Mouse (Mus musculus) skeletal muscle tissue, adult 2 months (tissue): ENCODE results near the gene Phldb2.

Experiments used
- DNase-seq: peaks from one replicate; pipeline ENCODE4 v3.0.0-alpha.2; 2012; ENCODE audit warnings: low read depth, low spot score

The Phldb2 gene

DNA sequence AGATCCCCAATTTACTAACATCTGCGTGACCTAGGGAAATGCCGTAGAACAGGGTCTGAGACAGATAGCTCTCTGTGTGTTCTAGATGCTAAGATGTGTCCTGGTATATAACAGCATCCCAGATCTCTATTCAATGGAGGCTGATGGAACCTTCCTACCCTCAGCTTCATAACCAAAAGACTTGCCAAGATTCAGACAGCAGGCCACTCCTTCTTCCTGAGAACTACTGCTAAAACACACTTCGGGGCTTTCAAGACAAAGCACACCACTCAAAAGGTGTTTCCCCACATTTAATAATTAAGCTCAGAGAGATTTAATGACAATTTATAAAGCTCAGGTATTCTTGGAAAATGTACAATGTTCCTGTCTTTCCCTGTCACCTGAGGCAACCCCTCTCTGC is 111.6 kb downstream of the Phldb2 start:
- no peak for DNase-seq

DNA sequence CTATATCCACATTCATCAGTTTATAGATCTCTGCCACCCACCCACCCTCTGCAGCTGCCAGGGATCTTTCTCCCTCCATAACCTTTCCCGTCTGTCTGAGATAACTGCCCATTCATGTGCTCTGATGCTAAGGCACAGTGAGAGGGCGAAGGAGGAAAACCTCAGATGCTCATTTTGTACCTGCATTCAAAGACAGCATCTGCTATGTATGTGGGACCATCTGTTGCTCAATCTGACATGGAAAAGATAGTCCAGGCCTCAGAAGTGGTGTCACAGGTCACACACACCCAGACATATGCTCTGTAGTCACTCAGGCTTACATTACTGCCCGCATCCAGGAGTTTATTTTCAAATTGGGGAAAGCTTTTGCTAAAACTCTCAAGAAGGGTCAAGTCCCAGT is 112.4 kb downstream of the Phldb2 start:
- DNase-seq: no peak

DNA sequence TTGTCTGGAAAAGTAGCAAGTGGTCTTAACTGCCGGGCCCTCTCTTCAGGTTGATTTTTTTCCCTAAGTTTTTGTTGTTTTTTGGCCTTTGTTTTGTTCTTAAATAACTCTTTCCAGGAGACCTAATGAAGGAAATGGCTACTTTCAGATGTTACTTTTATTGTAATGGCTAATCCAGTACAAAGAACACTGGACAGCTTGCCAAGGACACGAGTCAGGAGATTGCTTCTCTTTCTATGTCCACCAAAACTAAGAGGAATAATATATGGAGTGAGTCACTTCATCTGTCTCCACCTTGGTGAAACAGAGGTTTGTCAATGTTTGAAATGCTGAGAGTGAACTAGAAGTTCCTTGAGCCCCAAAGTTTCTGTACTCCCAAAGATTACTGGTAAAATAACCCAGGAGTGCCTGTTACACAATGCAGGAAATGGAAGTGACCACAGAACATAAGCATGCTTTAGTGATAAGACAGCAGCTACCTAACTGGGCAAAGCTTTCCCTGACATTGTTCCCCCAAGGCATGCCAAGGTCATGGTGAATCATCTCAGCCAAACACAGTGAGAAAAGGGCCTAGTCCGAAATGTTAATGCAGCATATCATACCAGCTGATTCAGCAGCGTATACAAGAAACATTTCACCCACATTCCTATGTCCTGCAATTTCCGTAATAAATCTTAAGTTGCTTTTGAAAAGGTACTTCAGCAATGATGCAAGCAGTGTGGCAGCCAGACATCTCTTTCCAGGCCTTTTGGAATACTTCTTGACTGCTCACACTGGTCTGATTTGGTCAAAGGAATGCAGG is 115.7 kb downstream of the Phldb2 start:
- no peak for DNase-seq

DNA sequence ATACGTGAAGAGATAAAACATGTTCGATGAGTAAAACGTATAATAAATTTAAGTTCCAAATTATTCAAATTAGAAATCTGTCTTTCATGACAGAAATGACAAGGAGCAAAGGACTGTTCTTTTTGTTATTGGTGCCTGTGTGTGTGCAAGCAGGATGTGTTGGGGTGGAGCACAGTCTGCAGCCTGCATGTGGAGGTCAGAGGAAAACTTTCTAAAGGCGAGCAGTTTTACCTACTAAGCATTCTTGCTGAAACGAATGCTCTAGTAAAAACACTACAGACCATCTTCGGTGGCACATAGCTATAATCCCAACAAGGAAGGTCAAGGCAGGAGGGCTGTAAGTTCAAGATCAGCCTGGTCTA is 120.7 kb downstream of the Phldb2 start:
- no peak for DNase-seq

DNA sequence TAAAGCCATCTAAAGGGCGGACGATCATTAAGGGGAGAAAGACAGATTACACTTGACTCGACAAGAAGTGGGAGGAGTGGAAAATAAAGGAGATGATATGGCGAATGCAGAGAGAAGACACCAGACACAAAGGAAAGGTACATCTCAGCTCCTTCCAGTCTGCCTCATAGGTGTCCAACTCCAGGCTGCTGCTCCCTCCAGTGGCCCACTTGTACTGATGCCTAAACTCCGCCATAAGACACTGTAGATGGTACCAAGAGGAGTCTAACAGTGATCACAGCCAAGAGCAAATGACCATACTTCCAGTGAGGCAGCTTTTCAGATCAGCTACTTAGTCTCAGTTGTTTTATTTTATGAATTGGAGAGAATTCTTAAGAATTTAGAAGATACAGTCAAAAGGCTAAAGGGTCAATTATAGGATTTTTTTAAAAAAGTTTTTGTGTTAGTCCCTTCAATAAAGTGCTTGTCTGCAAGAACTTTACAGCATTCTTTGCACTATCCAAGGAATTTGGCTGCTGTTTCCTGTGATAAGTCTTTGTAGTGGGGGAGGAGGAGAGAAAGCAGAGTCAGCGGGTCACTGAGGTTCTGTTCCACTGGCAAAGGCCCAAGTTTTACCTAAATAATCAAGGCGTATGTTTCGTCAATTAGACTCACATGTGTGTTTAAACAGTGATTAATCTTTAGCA is 121.2 kb downstream of the Phldb2 start:
- DNase-seq: no peak

DNA sequence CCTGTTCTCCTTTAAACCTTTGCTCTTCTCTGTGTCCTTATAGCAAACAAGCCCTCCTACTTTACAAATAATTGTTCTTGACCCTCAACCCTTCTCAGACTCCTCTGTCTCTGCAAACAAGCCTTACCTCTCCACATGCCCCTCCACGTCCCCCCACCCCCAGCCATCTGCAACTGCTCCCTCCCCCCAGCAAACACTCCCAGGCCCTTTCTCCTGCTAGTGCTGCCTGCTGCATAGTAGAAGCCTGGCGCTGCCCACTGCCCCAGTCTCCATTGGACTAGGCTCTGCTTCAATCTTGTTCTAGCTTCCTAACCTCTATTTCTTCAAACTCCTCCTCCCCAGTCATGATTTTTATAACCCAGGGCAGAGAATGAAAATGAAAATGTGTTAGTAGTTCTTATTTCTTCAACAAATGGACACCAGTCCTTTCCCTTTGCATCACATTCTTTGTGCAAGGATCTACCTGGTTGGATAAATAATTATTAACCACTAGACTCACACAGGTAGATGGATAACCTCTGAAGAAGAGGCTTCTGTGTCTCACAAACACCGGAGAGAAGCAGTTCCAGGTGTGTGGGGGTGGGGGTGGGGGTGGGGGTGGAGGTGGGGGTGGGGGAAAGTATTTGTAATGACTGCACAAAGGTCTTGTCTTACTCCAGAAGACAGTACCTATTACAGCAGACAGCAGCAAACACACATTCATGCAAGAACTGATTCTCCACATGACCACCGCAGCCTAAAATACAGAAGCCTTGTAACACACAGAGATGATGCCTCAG is 122.1 kb downstream of the Phldb2 start:
- no peak for DNase-seq

DNA sequence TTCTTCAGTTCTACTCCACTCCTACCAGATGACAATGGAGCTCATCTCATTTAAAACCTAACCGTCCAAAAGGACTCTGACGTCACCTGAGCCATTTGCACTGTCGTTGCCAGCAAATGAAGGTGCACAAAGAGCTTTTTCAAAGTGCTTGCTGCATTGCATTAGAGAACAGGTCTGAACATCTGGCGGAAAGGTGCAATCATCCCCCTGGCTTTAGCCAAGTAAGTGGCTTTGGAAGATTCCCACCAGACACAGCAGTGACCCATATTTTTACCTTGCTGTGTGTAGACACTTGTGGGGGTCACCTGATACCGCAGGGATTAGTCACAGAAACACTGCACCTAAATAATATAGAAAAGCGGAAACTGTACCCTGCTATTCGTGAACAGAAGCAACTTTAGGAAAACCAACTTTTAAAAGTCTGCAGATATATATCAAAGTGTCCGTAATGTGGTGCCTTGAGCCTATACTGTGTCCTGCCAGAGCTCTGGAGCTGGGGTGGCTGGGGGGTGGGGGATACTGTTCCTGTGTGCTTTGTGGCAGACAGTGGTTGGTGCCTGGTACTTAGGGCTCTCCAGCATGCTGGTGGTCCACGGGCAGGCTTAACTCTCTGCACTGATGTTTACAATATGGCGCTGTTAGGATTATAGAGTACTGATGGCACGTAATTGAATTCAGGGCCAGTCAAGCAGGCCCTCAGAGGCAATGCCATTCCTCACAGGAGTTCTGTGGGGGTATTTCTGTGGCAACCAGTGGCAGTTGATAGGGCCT is 123.1 kb downstream of the Phldb2 start:
- no peak for DNase-seq

DNA sequence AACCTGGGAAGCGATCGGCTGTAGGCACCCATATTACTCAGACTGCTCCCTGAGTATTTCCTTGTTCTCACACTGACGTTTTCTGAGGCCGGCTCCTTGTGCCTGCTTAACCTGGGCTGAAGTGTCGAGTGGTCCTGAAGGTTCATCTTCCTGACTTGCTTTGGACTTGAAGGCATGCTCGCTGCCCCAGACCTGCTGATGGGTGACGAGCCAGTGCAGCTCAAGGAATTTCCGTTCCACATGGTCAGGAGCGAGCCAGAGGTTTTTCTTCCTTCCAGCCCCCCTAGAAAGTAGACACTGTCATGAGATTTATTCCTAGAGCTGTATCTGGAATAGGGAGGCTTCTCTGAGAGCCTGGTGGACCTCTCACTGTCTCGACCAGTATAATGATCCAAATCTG is 128.1 kb downstream of the Phldb2 start:
- DNase-seq: no peak

DNA sequence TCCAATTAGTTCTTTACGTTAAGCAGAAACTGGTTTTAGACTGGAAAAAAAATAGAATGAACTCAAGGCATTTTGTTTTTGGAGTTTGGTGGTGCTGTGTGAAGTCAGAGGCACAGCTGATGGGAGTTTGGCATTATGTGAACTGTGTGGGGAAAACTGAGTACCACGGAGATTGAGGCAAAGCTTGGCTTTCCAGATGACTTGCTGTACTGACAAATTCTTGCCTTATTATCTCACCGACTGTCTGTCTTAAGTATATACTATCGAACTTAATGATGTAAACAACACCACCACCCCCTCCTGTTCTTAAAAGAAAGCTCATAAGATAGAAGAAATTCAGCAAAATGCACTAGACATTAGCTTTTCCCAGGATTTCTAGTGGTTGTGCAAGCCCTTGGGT is 129.4 kb downstream of the Phldb2 start:
- DNase-seq: no peak

DNA sequence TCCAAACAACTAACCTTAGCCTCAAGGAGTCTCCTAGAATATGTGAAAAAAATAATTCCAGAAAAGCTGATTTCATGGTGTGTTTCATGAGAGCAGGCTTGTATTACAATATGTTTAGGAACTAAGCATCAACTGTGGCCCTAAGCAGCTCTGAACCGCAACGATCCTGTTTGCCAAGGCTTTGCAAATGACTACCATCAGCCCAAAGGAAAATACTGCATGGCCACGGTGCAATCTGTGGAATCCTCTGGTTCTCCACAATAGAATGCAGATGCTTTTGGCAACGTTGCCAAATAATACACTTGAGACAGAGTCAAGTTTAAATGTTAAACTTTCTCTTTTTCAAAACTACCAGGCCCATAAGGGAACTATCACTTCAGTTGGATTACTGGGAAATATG is 133.5 kb downstream of the Phldb2 start:
- no peak for DNase-seq

DNA sequence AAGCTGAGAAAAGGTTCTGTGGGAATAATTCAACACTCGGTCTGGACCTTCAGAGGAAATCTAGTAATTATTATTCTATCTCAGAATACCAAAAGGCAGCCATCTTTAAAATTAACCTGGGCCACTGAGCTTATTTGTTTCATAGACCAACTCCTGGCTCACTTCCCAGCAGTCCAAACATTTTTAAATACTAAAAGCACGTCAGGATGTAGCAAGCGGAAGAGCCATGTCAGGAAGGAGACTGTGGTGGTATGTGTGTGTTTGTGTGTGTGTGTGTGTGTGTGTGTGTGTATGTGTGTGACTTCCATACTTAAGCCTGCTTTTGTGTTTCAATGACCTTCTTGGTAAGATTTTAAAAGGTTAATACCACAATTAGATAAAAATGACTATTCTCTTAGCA is 135.6 kb downstream of the Phldb2 start:
- no peak for DNase-seq

DNA sequence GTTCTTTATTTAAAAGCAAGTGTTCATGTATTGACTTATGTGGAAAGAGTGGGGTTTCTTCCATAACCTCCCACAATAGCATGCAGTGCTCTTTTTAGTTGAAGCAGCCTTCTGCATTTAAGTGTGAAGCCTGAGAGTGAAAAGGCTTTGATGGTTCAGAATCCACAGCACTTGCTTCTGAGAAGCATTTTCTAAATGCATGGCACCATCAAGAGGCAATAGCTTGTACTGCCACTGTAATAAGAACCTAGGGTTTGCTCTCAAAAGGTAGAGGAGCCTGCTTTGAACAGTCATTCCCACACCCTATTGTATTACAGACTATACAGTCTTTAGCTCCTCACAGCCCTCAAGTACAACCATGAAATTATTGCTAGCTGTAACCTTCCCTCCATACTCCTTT is 136.7 kb downstream of the Phldb2 start:
- DNase-seq: no peak

DNA sequence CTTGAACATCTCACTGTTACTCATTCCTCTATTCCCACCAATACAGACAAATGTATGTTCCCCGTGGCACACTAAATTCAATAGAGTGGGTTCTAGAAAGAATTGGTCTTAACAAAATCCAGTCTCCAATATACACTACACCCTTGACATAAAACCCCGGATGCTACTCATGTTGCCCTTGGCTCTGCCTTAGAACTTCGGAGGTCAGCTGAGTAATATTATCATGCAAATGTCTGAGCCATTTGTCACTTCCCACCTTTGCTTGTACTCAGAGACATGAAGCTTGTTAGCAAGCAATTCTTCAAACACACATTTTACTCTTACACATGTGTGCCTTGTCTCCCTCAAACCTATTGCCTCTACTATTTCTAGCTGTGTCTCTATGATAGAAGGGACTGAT is 138.8 kb downstream of the Phldb2 start:
- no peak for DNase-seq

DNA sequence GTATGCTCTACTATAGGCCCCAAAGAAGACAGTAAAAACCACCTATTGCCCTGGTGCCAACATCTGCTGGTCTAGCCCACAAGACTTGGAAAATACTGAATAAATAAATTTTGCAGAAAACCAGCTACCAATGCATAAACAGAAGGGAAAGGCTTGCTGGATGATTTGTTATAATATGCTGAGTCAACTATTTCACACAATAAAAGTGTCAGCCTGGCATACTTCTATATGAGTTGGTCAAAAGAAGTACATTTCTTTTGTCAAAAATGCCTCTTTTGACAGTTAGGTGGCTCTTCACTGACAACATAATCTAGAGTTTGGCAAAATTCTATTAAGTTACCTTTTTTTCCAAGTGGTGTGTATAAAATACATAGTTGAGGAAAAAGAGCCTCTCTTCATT is 141.6 kb downstream of the Phldb2 start:
- no peak for DNase-seq

DNA sequence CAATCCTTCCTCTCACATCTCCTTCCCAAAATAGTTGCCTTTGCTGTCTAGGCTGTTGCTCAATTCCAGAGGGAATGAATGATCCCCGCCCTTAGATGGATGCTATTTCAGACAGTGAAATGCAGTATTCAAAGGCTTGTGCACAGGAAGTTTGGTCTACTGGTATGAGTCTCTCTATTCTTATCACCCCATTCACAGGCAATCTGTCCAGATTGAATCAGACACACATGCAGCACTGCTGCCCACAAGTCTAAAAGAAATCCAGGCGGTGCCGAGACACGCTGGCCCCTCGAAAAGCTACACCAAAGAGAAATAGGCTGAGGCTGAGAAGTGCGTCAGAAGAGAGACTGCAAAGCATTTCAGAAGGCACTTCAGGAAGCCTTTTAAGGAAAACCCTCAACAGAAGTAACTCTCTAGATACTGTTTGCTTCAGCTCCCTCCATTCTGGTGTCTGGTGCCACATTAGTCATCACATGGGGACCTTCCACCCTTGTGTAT is 142.5 kb downstream of the Phldb2 start:
- no peak for DNase-seq

DNA sequence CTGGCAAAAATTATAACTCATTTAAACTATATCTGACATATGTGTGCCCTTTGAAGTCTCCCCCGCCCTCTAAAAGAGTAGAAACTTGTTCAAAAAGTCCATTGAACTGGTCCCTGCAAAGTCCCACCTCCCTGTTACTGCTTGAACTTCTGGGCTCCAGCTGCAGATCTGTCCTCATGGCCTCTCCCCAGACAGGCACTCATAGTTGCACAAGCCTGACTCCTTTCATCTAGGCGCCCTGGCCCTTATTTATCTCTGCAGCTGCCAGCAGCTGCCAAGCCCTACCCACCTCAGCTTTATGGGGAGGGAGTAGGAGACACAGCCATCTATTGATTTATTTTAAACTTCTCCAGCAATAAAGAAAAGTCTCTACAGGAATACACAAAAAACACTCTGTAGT is 143.2 kb downstream of the Phldb2 start:
- no peak for DNase-seq

DNA sequence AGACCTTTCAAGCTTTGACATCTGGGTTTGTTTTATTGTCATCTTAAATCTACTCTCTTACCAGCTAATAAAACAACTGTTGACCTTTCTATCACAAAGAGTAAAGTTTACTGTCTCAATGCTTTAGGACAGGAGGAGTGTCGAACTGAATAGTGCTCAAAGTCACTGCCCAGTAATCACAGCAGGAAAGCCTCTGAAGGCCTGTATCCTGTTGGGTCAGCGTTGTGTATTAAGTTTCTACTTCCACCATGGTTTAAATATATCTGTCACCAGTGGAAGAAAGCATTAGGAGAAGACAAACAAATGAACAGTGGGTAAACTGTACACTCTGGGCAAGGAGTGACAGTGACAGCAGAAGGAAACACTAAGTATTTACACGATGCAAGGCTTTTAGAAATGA is 148.7 kb downstream of the Phldb2 start:
- DNase-seq: no peak

DNA sequence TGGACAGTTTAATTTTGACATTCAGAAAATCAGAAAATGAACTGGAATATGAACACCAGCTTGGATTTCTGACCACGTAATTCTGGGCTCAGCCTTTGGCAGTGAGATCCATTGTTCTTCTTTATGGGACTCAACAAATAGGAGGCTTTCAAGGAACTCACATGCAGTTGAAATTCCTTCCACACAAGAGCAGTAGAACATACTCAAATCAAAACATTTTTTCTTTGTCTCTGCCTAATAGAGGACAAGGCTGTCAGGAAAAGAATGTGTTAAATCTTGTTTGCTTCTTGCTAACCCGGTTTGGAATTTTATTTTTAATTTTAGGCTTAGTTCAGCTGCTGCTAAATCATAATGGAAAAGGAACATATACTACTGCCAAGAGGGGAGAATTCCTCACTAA is 153.0 kb downstream of the Phldb2 start:
- DNase-seq: no peak

DNA sequence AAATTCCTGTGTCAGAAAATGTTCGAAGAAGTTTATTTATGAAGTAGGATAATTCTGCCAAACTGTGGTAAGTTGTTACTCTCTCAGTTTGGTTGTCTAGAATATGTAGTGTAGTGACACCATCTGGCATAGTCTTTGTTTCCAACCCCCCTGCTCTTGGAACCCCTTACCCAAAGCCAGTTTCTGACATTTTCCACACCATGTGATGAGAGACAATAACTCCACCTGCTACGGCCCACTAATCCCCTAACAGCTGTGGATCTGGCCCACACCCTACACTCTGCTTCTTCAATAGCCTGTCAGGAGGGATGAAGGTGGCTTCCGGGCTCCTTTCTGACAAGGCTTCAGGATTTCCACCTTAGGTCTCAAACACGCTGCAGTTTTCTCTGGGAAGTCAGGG is 154.2 kb downstream of the Phldb2 start:
- DNase-seq: no peak

DNA sequence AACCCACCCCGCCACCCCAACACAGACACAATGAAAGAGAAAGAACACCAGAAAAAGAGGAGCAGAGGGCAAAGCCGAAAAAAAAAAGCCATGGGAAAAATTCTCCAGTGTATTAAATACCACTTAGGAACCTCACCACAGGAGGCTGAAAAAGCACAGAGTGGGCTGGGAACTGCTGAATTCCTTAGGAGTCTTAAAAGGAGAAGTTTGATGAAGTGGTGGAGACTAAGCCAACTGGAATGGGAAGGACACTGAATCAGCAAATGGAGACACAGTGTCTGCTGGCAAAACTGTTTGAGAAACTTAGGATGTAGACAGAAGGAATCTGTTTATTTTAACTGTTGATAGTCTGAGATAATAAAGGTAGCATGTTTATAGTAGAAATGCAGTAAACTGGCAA is 154.8 kb downstream of the Phldb2 start:
- DNase-seq: peak; percentile 24

DNA sequence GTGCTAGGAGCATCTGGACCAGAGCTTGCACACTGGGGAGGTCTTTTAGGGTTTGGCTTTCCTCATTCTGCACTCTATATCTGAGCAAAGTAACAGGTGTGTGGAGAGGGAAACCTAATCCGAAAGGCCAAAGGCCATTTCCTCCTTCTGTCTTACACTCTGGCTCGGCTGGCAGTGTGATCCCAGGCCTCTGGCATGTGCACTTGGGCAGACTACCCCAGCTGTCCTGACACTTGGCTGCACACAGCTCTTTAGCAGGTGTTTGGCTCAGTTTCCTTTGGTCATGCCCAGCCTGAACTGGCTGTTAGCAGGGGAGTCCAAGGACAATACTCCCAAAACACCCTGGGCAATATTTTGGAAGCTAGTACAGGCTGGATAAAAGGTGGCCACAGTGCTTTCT is 156.6 kb downstream of the Phldb2 start:
- peak; percentile 84 for DNase-seq

DNA sequence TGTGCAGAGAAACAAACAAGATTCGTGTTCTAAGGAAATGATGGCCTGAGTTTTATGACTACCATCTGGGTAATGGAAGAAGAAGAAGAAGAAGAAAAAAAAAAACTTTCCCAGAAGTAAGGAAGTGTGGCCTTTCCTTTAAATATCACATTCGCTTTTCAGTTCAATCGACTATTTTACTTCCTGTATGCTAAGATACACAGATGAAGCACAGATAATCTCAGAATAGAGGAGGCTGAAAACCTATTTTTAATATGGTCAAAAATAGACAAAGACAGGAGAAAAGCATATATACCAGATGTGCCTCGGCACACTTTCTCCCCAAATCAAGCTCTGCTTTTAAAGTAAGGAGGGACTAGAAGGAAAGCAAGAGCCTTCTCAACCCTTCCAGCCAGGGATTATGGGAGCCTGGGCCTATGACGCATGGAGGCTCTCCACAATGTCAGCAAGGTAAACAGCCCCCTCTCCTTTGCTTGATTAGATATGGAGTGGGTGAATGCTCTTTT is 158.2 kb downstream of the Phldb2 start:
- DNase-seq: no peak
